Mouse (Mus musculus) testis, postnatal 14 days (tissue): ENCODE data around the gene Tenm2.

Experiments
- DNase-seq: peaks from one replicate; pipeline ENCODE4 v3.0.0; 2021; ENCODE audit warnings: low spot score

Gene Tenm2

DNA sequence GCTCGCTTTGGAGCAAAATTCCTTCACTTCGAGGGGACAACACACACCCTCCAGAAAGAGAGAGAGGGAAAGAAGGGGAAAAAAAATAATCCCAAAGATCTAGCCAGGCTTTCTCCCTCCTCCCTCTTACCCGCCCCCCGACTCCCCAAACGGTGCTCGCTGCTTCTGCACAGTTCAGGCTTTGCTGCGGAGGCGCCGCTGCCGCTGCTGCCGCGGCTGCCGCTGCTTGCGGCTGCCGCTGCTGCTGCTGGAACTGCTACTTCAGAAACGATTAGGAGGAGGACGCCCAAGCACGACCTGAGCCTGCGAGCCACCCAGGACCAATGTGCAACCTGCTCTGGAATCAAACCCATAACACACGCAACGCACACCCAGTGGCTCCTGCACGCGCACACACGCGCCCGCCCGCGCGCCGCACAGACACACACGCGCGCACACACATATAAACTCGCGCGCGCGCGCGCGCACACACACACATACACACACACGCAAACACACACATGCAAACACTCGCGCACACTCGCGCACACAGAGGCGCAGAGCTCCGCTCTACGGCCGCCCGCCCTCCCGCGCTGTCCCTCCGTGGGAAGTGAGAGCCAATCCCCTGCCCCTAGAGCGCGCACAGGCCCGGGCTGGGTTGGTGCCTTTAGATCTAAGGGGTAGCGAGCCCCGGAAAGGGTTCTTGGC, at the start of gene Tenm2:
Tenm2 (minus strand) TSS at position 51 of the 687 bp plus-strand sequence.
- peak; percentile 6 for DNase-seq

DNA sequence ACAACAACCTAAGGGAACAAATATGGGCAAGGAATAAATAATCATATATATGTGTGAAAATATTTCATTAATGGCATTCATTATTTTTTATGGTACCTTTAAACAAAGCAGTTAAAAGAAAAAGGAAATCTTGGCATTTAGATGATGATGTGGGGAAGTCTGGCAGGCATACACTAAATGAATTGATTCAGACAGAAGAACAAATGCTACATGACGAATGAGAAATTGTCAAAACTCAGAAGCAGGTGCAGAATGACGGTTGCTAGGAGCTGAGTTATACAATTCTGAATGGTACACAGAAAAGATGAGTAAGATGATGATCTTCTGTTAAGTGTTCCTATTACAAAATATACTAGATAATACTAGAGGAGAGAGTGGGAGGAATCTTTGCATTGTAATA, 49.4 kb upstream of the Tenm2 start:
- no peak for DNase-seq

DNA sequence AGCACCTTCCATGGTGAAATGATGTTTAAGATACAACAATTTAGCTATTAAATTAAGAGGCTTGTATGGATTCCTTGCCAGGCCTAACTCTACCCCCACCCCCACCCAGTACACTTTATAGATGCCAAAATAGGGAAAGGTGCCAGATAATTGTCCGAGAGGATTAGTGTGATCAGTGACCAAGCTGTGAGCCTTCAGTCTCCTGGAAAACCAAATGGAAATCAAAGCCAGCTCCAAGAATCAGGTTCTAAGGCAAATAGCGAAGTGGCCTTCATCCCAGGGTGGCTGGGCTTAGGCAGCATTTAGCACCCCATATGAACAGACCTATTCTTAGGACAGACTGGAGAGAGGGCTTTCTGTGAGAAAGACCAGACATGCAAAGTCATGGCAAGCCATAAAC, 13.0 kb upstream of the Tenm2 start:
- DNase-seq, result no peak

DNA sequence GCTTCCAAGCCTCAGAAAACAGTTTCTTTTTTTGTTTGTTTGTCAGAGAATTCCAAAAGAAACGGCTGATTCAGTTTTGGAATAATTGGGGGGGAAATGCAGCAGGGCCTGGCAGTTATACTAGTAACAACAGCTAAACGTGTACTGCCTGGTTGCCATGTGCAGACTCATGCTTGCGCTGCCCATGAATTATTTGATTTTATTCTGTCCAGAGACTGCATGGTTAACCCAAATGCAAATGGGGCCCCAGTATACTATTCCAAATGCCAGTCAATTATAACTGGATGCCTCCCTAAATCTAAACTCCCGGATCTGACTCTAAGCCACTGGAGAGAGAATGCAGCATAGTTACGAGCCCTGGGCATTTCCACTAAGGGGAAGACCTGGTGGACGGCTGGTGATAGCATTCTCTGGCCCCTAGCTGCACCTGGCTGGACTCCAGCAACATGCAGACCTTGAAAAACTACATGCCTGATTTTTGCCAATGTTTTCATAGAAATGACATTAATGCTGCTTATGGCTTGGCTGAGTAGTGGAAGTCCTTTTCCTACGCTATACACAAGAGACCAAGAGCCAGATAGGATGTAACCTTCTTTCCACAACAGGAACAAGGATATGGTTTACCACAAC, 1.4 kb upstream of the Tenm2 start:
- no peak for DNase-seq

DNA sequence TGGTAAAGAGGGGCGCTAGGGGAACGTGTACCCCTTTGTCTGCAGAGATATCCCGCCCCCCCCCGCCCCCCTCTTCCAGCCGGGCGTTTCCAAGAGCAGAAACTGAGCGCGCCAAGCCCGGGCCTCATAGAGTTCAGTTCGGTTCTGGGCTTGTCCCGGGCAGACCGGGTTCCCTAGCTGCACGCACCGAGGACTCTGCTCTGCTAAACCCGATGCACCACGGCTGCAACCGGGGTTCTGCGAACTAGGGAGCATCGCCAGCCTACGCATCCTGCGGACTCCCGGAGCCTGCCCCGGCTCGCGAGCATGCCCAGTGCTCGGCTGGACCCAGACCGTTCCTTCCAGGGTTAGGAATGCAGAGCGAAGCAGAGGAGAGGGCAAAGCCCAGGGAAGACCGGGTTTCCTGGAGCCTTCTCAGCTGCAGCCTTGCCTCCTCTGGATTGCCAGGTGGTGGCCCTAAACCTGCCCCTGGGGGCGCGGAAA, 878 bp upstream of the Tenm2 start:
- peak; percentile 24 for DNase-seq

DNA sequence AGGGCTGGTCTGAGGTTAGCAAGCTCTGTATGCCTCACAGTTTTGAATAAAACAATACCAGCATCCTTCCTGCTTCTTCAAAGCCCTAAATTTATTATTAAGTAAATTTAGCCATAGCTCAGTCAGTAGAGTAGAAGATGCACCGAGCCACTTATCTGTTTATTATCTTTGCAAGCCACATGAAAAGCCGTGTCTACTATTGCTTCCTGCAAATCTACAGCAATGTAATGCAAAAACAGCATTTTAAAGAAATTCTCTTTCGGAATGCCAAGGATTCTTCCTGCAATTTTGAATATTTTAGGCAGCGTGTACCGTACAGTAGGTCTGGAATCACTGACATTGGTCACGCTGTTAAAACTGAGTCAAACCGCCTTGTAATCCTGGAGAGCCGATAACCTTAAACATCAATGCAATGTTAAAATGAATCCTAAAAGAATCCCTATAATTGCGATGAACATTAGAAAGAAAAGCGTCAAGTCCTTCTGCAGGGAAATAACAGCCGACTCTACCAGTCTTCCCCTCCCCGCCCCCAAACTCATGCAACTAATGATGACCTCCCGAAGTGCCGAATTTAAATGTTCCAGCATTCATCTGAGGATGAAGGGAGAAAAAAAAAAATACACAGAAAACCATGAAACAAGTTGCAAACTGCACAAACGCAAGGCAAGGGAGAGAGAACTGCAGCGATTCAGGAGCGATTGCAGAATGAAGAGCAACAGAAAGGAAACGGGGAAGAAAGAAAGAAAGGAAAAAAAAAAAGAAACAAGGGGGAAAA, 556 bp downstream of the Tenm2 start:
- no peak for DNase-seq

DNA sequence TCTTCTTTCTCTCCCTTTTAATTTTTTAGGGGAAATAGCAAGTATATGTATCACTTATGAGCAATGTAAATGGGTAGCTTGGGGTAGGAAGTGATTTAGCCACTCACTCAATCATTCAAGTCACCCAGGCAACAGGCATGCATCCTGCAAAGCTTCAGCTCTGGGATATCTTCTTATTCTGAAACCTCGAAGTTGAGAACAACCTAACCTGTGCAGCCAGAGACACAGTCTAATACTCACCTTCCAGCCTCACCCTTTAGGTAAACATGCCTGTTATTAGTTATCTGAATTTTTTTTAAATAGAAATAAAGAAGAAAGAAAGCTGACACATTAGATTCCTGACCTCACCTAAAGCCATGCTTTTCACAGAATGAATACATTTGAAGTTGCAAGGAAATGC, 8.4 kb downstream of the Tenm2 start:
- no peak for DNase-seq

DNA sequence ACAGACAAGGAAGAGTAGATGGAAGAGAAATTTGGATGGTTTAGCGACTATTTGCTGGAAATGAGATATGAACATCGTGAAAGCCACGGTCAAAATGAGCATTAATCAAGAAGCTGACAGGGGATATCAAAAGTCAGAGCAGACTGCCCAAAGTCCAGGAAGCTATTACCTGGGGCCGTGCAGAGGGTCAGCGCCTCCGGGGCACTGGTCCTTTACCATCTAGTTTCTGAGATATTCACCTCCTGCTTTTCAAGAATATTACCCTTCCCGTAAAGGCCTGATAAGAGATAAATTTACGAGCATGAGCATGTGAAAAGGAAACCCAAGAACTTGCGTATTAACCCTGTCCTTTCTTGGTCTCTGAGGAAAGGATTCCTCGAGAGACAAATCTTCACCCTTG, 8.8 kb downstream of the Tenm2 start:
- DNase-seq, result no peak

DNA sequence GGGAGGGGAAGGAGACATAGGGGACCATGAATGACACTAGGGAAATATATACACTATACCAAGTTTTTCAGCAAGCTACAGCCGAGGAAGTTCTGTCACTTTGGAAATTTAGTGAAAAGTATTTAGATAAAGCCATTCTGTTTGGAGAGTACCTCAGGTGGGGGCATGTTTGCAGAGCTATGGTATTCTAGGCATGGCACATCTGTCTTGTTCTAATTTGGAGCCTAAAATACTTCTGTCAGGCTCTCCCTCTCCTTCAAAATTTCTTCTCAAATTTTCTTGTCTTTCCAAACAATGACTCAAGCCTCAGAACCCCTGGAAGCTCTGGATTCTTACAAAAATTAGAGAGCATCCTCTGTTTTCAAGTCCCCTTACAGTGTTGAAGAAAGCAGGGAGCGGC, 13.0 kb downstream of the Tenm2 start:
- no peak for DNase-seq

DNA sequence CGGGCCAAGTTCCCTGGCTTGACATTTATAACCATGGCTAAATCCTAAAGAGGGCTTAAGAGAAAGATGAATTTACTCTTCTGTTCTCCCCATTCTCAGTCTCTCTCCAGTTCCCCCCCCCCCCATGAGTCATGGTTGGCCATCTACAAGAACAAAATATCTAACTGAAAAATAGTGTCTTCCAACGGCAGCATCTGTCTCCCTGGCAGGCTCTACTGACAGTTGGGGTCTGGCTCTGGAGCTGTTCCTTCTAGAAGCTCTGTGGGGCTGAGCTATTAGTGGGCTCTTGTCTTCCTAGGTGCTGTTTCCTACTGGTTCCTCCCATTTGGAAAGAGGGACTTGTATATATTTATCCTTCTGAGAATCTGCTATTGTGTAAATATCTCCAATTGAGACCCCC, 13.7 kb downstream of the Tenm2 start:
- no peak for DNase-seq

DNA sequence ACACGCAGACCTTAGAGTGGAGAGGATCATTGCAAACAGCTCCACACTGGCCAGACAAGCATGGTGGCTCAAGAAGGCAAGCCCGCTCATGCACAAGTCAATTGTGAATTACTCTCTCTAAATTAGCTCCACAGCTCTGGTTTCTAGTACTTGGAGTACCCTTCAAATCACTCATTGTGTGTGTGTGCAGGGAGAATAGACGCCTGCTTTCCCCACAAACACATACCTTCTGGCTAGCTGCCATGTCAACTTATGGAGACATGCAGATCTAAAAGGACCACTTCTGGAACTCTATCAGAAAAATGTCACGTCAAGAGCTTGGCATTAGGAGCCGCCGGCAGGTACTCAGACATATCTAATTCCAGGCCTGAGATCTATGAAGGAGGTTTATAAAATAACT, 14.8 kb downstream of the Tenm2 start:
- DNase-seq, result no peak

DNA sequence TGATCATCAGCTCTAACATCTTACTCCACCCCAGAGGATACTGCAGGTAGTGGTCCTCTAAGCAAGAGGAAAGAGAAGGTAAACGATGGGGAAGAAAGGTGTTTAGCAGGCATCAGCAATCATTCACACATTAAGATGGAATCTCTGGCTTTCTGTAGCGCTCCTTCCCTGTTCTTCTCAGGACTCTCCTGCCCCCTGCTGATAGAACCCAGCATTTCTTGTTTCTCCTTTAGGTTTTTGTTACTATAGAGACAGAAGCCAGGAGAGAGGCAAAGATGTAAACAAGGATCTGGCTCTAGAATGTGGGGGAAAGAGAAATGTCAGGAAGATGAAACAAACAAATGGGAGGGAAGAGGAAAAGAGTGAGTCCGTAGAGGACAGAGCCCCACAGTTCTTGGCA, 49.6 kb downstream of the Tenm2 start:
- DNase-seq, result peak; percentile 6

DNA sequence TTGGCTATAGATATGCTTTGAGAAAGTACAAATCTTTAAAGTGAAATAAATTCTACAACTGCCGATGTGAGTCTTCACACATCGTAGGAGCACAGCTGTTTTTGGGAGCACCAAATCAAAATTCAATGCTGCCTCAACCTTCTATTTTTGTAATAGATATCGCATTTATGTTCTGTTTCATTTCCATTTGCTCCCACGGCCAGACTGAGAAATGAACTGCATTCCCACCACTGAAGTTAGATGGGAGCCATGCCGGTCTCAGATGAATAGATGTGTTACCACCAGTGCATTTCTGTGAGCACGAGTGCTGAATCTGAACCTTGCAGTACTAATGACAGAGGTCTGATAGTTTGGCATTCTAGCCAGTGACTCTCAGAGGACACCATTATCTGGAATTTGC, 58.3 kb downstream of the Tenm2 start:
- DNase-seq, result no peak

DNA sequence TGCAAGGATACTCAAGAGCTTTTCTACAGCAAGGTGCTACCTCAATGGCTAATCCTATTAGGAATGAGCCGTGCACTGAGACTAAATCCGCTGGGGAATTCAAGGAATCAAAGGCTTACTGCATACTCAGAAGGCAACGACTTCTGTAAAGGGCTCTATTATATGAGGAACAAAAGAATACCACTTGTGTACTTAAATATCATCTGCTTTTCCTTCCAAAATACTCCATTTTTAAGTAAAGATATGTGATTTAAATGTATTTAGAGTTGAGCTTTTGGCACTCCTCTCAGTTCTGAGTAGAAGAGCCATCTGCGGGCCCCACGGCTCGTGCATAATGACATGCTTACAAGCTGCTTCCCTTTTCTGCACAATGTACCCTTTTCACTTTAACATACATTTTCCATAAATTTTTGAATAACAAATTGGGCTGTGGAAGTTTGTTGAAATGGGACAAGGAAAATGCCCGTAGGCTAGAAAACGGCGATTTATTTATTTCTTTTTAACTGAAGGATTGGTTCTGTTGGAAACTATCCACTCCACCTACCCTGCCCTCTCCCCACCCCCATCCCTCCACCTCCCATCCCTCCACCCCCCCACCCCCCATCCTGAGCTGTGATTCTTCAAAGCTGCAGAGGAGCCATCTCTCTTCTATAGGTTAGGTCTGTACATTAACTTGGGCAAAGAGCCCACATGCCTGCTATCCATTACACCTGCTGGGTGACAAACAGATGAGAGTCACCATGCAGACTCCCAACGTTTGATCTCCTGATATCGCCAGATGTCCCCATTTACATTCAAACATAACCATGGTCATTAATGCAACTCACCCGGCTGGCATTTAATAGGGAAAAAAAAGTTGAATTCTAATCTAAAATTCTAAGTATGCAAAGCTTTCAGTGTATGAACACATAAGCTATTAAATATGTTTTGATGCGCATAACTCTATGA, 81.6 kb downstream of the Tenm2 start:
- no peak for DNase-seq

DNA sequence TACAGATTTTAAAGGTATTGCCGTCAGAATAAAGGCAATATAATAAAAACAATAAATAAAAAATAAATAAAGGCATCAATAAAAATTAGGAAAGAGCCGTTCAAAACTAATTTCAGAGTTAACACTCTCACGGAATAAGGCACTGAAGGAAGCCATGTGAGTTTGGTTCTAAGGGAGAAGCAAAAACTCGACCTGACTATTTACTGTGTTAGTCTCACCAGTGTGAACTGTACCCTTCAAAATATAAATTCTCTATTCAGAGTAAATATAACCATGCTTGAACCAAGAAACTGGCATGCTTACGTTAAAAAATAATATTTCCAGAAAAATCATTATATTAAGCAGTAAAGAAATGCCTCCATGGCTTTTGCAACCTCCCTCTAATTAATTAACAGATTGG, 82.4 kb downstream of the Tenm2 start:
- no peak for DNase-seq

DNA sequence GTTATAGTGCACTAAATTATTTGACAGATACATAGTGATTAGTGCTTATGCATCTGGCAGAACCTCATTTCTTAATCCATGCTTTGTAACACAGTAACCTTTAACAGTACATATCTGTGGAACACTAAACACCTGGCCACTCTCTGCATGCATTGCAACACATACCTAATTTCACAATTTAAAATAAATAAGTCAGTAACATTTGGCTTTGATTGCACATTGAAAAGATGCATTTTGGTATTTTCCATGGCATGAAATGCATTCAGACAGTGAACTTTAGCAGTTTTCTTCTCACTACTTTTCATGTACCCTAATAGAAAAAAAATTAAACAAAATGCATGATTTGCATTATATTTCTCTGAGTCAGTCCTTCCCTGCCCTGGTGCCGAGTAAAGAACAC, 85.8 kb downstream of the Tenm2 start:
- DNase-seq, result no peak

DNA sequence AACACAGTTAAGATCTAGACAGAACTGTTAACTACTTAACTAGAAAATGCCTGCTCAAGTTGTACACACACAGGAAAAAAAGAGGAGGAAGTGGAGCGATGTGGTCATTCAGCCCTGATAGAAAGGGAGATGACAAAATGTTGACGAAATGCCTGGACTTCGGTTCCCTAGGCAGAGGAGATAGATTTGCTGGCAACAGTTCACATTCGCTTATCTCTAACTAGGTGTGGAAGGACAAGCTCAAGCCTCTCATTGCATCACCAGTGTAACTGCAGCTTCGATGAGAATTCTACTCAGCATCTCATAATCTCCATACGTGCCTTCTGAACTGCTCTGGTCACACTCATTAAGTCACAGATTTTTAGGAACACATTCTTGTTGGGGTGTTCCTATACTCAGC, 91.8 kb downstream of the Tenm2 start:
- DNase-seq, result no peak

DNA sequence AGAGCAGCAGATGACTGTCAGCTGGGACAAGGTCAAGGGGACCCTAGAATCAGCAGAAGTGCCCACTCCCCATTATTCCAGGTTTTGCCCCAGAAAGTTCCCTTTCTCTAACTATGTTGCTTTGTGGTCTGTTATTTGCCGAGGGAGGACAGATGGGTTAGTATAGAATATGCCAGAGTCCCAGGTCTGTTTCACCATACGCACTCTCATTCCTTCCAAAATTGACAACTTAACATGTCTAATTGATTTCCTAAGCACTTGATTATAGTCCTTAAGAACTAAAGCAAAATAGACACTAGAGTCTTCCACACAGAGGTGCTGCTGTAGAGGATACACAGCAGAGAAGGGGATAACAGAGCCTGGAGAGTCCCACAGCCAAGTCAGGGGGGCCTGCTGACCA, 92.3 kb downstream of the Tenm2 start:
- DNase-seq, result no peak

DNA sequence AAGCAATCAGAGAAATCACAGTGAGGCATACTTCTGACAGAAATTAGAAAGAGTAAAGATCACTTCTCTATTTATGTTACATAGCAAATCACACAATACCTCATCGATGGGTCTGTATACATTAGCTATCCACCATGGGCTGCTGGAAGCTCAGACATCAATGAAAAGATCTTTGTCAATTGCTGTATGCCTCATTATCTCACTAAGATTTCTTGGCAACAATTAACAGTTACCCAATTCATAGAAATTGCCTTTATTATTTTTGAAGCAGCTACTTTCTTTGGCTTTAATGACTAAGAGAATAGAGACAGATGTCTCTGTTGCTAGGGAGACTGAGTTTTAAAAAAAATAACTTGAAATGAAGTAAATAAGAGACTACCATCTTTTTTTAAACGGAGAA, 106.9 kb downstream of the Tenm2 start:
- no peak for DNase-seq

DNA sequence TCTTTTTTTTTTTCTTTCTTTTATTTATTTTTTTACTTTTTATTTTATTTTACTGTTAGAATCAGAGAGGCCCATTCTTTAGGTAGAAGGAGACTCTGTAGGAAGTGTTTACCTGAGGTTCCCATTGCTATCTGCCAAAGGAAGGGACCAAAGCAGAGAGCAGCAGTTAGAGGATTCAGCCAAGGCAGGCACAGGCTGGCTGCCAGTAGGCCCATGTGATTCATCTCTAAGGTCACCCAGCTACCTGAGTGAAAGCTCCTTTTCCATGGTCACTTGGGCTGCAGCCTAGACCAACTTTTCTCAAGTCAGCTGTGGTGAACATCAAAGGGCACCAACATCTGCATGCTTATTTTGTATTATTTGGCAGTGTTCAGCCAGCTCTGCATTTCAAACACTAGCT, 117.7 kb downstream of the Tenm2 start:
- no peak for DNase-seq

DNA sequence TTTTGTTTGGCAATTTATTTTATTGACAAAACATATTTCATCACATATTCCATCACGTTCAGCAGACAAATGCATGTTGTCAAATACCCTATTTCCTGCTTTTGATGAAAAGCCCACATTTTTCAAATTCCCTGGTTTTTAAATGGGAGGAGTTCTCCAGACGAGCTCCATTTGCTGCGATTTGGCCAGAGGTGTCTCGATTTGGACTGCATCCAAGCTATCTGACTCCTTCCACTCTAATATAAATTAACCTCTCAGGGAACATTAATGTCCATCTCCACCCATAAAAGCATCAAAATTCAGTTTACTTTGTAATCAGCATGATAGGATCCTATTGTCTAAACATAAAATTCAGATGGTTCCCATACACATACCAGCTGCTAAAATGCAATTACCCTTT, 120.6 kb downstream of the Tenm2 start:
- DNase-seq, result no peak

DNA sequence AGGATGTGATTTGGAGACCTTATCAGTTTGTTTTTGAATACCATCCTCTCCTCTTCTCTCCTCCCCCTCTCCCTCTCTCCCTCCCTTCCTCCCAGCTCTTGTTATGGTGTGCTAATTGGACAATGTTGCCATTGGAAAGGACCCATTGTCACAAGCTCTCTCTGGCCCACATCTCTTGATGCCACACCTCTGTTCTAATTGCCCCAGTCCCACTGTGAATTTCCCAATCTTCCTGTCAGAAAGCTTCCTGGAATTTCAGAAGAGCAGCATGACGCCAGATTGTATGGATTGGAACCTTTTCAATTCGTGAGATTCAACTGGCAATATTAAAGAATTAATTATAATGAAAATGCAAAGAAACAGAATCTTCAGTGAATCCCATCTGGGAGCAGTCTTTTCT, 128.7 kb downstream of the Tenm2 start:
- no peak for DNase-seq
